Comparison of ENCODE assay signal across 7 mouse cellular contexts in the genomic region with DNA sequence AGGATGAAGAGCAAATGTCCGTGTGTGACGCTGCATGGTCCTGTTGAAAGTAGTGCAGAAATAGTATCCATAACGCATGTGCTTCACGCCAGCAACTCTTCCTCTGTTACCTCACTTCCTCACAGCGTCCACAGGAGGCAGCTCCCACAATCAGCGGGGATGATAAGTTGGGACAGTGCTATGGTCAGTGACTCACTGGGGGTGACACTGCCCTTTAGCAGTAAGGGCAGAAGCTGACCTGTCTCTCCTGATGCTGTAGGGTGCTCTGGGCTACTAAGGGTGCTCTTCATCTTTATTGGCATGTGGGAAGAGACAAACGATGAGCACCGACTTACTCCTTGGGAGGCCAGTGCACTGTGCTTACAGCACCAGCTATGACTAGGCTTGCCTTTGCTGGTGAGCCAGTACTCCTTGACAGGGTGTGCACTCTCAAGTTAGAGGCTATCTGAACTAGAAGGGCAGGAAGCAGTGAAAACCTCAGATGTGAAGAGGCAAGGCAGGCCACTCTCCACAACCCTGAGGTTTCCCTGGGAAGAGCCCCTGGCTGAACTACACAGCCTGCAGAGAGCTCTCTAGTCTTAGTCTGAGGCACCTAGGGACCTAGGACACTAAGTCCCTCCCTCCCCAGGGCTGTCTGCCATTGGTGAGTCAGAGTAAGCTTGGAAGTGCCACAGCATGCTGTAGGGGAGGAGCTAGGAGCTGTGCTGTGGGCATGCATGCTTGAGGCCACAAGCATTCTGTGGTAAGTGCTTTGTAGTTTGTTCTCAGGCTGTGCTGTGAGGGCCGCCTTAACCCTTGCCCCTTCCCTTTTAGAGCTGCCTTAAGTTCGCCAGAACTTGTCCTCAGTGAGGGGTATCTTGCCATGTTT. TPM values are rescaled to one million over a fixed set of nuclear protein-coding genes. Genes with fewer than 3 reads are reported as not detected.
DNase-seq lines count a peak whose midpoint lies in the region; ATAC-seq lines count a peak whose summit lies in the region.

No protein-coding gene starts in this region.

- WGBS in limb, embryonic 11.5 days: 67% methylated on average over 10 of the region's 10 CpGs
- WGBS in limb, embryonic 10.5 days: 69% methylated on average over 10 of the region's 10 CpGs
- 63% methylated on average over 10 of the region's 10 CpGs for WGBS in lung, embryonic 16.5 days

- no peak overlapping the region for H3K4me3 ChIP-seq in limb, embryonic 11.5 days (ENCODE audit: low read depth, low read length)
- H3K4me3 ChIP-seq in limb, embryonic 10.5 days: no peak overlapping the region
- no peak overlapping the region for H3K4me3 ChIP-seq in lung, embryonic 16.5 days (ENCODE audit: low read length)

- ATAC-seq in limb, embryonic 11.5 days (ENCODE audit: insufficient number of reproducible peaks, low FRiP score, low TSS enrichment, low read depth): peak; percentile 60; the same call in 1 of the 2 replicates
- ATAC-seq in lung, embryonic 16.5 days (ENCODE audit: low read depth): peak; percentile 95
- no peak for ATAC-seq in cerebellum, adult (ENCODE audit: insufficient number of reproducible peaks, low FRiP score, low TSS enrichment)

- no peak overlapping the region for H3K4me2 ChIP-seq in limb, embryonic 11.5 days (ENCODE audit: low read depth, severe bottlenecking)
- no peak overlapping the region for H3K4me2 ChIP-seq in lung, embryonic 16.5 days (ENCODE audit: low read depth, low read length)

- H3K9ac ChIP-seq in limb, embryonic 11.5 days (ENCODE audit: low read length): no peak overlapping the region
- H3K9ac ChIP-seq in lung, embryonic 16.5 days (ENCODE audit: low read length): no peak overlapping the region

- DNase-seq in limb, embryonic 11.5 days (ENCODE audit: low spot score): no peak
- DNase-seq in limb, embryonic 10.5 days (ENCODE audit: low spot score): no peak
- peak; percentile 76 for DNase-seq in adrenal gland, postnatal 14 days
- peak; percentile 26 for DNase-seq in heart, postnatal 4 days
- no peak for DNase-seq in left cerebral cortex, postnatal 36 days (ENCODE audit: low spot score in 2 of 2)

- no peaks in the 10 kb centered on the region for H3K27me3 ChIP-seq in limb, embryonic 11.5 days (ENCODE audit: control insufficient read depth, insufficient read depth, low read length)
- H3K27me3 ChIP-seq in limb, embryonic 10.5 days (ENCODE audit: low read depth, poor library complexity, severe bottlenecking): no peaks in the 10 kb centered on the region
- no peaks in the 10 kb centered on the region for H3K27me3 ChIP-seq in lung, embryonic 16.5 days (ENCODE audit: control insufficient read depth, insufficient read depth, low read depth, low read length)

- no peak overlapping the region for H3K27ac ChIP-seq in limb, embryonic 11.5 days (replicated peaks; ENCODE audit: low read depth, low read length)
- no peak overlapping the region for H3K27ac ChIP-seq in limb, embryonic 10.5 days
- H3K27ac ChIP-seq in lung, embryonic 16.5 days (ENCODE audit: low read length): peak overlapping the region; percentile 21

- no peaks in the 10 kb centered on the region for H3K9me3 ChIP-seq in limb, embryonic 11.5 days (ENCODE audit: control insufficient read depth, low read length)
- no peaks in the 10 kb centered on the region for H3K9me3 ChIP-seq in limb, embryonic 10.5 days (replicated peaks)
- no peaks in the 10 kb centered on the region for H3K9me3 ChIP-seq in lung, embryonic 16.5 days (ENCODE audit: control insufficient read depth, low read length)

- 0 out of 2 replicates have a peak, but pooled peaks cover 4% of the 10 kb centered on the region for H3K4me1 ChIP-seq in limb, embryonic 11.5 days (ENCODE audit: control insufficient read depth, insufficient read depth, low read length)
- peaks cover 8% of the 10 kb centered on the region; the same call in 1 of the 2 replicates for H3K4me1 ChIP-seq in limb, embryonic 10.5 days
- peaks cover 13% of the 10 kb centered on the region; the same call in 1 of the 2 replicates for H3K4me1 ChIP-seq in lung, embryonic 16.5 days (replicated peaks; ENCODE audit: control insufficient read depth, insufficient read depth, low read length)

- intact Hi-C loops in left cerebral cortex, postnatal 36 days (cut with DNase I): no loop called here

- no peaks in the 10 kb centered on the region for H3K36me3 ChIP-seq in limb, embryonic 11.5 days (ENCODE audit: control insufficient read depth, insufficient read depth, low read length)
- peaks cover 26% of the 10 kb centered on the region for H3K36me3 ChIP-seq in limb, embryonic 10.5 days
- H3K36me3 ChIP-seq in lung, embryonic 16.5 days (ENCODE audit: control insufficient read depth, insufficient read depth, low read length): no peaks in the 10 kb centered on the region

RNA-seq across cellular contexts. Expression of gene Myo5c, which starts 10.2 kb away (rescaled TPM):
- 0.95 and 1.4 TPM in 2 replicates for polyA plus RNA-seq in limb, embryonic 11.5 days (2014; fragmentation: Nextera tagmentation; extraction: Ambion mirVana)
- polyA plus RNA-seq in limb, embryonic 10.5 days (2016; fragmentation: Nextera tagmentation; extraction: Ambion mirVana): 0.41 and 0.58 TPM in 2 replicates
- total RNA-seq in adrenal gland, postnatal 14 days (2021): 7.0 and 7.3 TPM in 2 replicates
- total RNA-seq in heart, postnatal 4 days (2021): 1 to 10 TPM; 3.6 to 5.5 TPM
- 38.3 and 40.1 TPM in 2 replicates for polyA plus RNA-seq in lung, embryonic 16.5 days (2015; fragmentation: Nextera tagmentation; extraction: Ambion mirVana)
- 1 to 10 TPM; 4.4 to 6.3 TPM for total RNA-seq in left cerebral cortex, postnatal 36 days (2021)

Comparison
In these comparisons a context has a peak if more than half of its experiments do, and no peak if none do; other contexts are left out.
1. DNase-seq: peak in adrenal gland, postnatal 14 days (single experiment) and heart, postnatal 4 days (single experiment); none in limb, embryonic 11.5 days (single experiment), limb, embryonic 10.5 days (single experiment) and left cerebral cortex, postnatal 36 days (0 of 2).